Mouse (Mus musculus) brain, embryonic 18.5 days (tissue): Measurements from ENCODE around the gene Ehbp1.

ENCODE experiments used
- DNase-seq: peaks from one replicate; pipeline ENCODE4 v3.0.0-alpha.2; 2012; ENCODE audit warnings: low read depth, low spot score

The Ehbp1 gene

DNA sequence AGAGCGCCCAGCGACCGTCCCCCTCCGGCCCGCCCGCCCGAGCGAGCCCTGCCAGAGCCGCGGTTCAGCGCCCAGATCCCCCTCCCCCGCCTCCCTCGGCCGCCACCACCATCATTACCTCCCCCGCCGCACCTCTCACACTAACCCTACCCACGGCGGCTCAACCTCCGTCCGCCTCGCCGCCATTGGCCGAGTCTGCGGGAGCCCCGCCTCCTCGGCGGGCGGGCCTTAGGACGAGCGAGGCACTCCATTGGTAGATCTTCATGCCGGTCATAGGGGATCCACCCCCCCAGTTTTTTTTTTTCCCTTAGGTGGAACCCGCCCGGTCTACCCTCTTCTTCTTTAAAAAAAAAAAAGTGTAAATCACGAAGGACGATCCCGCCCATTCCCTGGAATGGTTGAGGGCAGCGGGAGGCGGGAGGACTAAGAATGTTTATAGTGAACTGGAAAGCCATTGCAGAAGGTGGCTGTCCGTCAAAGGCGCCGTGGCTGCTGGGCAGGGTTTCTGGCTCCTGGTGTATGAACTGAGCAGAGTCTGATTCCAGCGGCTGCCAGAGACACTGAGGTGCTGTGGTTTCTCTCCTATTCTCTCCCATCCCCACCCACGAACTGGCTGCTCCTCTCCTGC, 55.1 kb downstream of the Ehbp1 start:
- peak; percentile 94 for DNase-seq

GRCm38 (mm10) chr11:22286371-22286872, 55.7 kb downstream of the Ehbp1 start:
- DNase-seq: peak; percentile 3

DNA sequence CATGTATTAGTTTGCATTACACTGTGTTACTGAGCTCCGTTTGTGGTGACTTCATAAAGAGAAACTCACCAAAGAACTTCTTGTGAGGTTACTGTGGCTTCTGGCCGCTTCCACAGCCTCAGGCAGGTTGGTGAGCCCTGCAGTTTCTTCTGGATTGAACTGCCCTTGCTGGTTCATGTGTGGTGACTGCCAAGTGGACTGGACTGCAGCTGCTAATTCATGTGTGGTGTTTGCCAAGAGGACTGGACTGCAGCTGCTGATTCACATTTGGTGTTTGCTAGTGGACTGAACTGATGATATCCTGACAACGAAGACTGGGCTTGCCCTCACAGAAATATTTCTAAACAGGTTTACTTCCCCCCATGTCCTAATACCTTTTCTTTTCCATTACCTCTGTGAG, 65.4 kb downstream of the Ehbp1 start:
- no peak for DNase-seq

DNA sequence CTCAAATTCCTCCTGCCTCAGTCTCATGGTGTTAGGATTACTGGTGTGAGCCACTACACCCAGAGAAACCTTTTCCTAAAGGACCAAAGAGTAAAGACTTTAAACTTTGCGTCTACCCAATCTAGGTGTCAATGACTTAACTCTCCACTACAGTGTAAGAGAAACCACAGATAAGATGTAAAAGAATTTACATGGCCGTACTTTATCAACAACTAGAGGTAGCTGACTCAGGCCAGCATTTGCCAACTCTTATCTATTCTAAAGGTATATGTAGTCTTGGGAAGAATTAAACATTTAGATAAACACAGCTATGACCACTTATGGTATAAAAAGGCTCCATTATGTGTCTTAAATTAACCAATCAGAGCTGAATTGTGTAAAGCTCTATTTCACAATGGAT, 67.9 kb downstream of the Ehbp1 start:
- DNase-seq: no peak

DNA sequence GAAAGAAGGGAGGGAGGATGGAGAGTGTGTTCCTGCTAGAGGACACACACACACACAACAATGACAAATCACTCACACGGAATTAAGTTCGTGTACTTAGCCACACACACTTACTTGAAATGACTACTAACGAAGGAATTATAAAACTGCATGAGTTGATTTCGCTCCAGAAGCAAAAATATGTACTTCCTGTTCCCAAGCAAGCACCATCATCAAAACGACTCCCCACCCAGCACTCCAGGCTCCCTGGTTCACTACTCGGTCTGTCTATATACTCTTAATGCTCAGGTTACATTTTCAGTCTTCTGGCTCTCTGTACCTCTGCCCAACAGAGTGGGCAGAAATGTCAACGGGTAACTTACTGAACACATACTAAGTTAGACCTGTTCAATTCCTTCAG, 68.7 kb downstream of the Ehbp1 start:
- no peak for DNase-seq

DNA sequence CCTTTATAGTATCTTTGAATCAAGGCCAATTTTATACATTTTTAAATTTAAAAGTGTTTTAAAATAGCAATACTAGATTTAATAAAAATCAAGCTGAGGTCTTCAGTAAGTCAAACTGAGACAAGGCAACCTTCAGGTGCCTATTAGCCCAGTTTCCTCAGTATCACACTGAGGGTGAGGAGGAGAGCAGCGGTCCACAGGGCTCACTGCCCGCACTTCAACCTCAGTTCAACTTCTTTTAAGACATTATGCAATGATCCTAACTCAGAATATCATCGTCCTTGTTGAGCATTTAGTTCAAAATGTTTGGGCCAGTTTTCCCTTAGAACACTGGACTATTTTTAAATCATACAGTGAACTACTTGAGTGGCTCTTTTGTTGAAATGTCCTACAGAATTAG, 70.2 kb downstream of the Ehbp1 start:
- no peak for DNase-seq

GRCm38 (mm10) chr11:22269643-22270042, 72.4 kb downstream of the Ehbp1 start:
- no peak for DNase-seq

GRCm38 (mm10) chr11:22269173-22269572, 72.9 kb downstream of the Ehbp1 start:
- DNase-seq: no peak

DNA sequence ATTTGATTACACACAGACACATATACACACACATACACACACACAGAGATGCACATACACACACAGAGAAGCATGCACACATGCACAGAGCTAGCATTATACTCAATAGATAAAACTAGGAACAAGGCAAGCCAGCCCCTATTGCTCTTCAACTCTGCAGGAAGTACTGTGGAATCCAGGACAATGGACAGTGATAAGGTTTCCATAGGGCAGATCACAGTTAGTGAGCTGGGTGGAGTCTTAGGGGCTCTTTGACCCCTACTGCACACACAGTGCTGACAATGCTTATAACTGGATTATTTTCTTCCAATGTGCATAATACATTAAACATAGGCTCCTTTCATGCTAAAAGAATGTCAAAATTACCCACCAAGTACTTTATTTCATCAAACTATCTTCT, 75.1 kb downstream of the Ehbp1 start:
- DNase-seq: no peak

DNA sequence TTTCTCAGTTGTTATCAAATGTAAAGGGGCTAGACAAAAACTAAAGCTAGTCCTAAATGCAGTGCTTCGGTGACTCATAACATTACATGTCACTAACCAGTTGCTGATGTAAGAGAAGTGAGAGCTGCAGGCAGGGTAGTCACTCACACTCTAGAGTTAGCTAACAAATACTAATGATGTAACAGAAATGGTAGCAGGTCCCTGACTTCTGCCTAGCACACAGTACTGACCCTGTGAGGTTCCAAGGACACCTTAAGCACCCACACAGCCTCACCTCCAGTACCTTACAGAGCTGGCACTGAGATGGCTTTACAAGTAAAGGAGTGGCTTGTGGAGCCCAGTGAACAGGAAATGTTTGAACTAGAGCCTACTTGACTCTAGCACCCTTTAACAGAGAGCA, 86.7 kb downstream of the Ehbp1 start:
- DNase-seq: no peak

GRCm38 (mm10) chr11:22249363-22249762, 92.7 kb downstream of the Ehbp1 start:
- DNase-seq: no peak

- no peak for DNase-seq
Measured at GRCm38 (mm10) chr11:22247736-22248135, 94.4 kb downstream of the Ehbp1 start.

DNA sequence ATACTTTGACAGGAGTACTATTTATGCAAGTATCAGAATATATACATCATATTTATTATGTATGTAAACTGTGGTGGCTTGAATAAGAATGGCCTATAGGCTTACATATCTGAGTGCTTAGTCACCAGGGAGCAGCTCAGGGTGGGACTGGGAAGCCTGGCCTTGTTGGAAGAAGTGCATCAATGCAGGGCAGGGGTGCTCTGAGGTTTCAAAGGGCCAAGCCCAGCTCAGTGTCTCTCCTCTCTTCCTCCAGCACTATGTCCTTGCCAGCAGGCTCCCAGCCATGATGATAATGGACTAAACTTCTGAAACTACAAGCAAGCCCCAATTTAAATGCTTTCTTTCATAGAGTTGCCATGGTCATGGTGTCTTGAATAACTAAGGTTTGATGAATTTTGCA, 95.0 kb downstream of the Ehbp1 start:
- no peak for DNase-seq

DNA sequence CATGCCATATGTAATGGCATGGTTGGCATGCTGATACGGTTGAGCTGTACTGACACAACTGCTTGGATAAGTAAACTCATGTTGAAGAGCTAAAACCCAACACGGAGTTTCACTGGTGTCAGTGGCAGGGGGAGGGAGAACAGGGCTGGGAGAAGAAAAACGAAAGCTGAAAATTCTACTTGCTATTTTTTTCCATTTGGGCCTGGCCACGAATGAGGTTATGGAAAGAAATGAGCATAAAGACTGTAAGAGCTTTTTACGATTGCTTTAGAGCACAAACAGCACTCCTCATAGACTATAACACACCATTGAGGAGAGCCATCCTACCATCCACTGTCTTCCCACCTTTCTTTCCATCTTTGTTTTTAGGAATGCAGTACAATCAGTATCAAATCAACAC, 106.5 kb downstream of the Ehbp1 start:
- DNase-seq: no peak

DNA sequence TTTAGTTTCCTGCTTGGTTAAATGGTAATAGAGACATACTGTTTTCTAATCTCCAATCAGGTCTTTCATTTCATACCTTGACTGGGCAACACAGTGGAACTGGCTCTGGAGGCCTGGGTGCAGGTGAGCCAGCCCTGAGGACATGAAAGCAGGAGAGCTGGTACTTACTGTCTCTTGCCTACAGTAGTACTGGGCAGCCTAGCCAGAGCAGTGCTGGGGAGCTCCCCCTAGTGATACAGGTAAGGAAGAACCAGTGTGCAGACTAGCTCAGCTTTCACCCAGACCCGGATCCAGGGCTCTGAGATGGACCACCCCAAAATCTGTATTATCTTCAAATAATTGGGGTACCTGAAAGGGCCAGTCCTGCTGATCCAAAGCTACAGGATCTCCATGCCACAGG, 107.4 kb downstream of the Ehbp1 start:
- DNase-seq: no peak

DNA sequence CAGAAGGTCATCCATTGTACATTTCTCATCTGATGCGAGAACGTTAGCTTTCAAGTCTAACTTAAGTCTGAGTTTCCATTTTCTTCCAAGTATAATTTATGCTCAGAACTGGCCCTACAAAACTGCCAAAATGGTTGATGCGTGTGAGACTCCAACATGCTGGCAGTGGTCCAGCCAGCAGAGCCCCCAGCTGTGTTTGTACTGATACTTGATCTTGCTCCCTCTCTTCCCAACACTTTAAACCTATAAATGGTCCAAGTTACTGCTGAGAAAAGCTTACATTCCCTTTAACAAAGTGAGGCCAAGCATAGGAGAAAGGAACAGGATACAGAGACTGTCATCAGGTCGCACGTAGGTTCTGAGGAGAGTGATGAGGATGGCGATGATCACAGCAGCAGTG, 111.2 kb downstream of the Ehbp1 start:
- no peak for DNase-seq

DNA sequence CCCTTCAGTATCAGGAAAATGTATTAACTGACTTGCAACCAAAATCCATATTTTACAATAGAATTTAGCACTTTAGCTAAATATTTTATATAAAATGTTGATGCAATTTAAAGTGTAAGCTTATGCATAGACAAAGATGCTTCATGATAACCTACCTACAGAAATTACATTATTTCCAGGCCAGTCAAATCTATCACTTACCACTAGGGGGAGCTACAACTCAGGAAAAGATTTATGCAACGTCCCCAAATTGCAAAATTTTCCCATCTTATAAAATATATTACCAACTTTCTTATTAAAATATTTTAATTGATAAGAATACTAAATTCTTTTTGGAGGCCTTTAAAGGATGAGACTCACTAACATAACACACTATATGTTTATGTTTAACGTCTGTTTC, 116.5 kb downstream of the Ehbp1 start:
- DNase-seq: no peak

DNA sequence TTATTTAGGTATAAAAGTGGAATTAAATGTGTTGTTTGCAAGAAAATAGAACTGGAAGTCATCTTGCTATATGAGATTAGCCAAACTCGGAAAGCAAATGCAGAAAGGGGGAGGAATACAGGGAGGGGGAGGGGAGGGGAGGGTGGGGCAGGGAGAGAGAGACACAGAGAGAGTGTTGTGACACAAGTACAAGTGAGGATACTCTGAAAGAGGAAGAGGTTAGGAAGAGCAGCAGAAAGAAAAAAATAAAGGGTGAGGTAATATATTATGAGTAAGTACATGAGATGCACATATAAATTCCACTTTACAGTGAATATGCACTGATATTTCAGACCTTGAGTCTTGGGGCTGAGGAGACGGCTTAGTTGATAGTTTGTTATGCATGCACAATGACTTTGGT, 123.9 kb downstream of the Ehbp1 start:
- no peak for DNase-seq

DNA sequence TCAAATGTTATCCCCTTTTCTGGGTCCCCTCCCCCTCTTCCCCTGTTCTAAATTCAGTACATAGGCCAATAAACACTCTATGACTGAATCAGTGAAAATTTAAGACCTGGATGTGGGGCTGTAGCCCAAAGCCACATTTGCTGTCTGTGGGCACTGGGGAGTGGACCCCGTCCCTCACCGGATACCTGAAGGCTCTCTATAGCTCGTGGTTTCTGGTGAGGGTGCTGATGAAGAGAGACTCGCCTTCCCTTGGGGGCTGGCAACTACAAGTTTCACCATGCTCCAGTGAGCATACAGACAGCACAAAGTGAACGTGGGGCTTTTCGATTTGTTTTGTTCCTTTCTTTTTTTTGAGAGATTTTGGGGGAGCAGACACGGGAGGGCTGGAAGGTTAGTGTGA, 125.2 kb downstream of the Ehbp1 start:
- no peak for DNase-seq

DNA sequence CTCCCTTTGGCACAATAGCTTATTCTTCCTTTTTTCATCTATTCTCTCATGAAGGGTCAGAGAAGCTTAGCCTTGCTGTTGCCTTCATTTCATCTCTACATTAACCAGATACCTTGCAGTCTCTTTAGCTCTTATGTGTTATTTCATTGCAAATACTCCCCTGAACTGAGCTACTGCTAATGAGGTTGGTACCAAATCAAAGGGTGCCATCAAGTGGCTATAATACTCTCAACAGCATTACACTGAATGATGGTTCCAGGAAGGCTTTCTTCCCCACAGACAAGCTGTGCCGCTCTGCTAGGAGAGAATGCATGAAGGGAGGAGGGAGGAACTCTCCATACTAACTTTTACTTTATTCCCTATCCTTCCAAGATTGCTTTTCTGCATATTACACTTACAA, 135.5 kb downstream of the Ehbp1 start:
- peak; percentile 43 for DNase-seq

DNA sequence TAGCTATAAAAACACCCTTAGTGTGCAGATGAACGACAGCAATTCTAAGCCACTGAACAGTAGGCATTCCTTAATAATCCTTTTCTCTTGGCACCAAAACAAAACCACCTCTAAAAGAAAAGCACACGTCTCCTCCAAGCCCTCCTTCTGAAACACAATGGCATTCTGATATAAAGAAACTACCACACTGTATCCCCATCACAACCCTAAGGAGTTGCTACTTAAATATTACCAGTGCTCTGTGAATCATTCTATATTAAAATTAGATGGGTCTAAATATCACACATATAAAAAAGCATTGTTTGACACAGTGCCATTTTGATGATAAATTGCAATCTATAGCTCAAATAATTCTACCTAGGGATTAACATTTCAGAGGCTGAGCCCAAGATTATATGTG, 135.9 kb downstream of the Ehbp1 start:
- DNase-seq: no peak

DNA sequence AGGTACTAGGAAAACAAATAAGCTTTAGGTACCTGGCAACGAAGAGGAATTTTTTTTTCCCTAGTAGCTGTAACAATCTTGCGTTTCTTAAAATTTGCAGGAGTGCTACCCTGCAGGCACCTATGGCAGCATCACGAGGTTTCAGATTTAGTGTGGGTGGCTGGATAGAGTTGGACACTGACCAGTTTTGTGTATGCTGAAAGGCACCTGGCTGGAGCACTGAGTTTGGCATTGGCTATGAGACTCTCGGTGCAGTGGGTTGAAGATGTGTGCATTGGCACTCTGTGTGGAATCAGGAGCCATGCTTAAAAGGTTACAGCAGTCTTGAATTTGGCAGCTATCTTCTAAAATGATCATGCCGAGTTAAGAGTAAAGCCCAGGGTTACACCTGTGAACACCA, 138.7 kb downstream of the Ehbp1 start:
- DNase-seq: no peak

- DNase-seq: no peak
Measured at GRCm38 (mm10) chr11:22201125-22201524, 141.0 kb downstream of the Ehbp1 start.

- no peak for DNase-seq
Measured at GRCm38 (mm10) chr11:22199881-22200280, 142.2 kb downstream of the Ehbp1 start.
